Mouse (Mus musculus): ENCODE data around the gene Susd1.

DNA sequence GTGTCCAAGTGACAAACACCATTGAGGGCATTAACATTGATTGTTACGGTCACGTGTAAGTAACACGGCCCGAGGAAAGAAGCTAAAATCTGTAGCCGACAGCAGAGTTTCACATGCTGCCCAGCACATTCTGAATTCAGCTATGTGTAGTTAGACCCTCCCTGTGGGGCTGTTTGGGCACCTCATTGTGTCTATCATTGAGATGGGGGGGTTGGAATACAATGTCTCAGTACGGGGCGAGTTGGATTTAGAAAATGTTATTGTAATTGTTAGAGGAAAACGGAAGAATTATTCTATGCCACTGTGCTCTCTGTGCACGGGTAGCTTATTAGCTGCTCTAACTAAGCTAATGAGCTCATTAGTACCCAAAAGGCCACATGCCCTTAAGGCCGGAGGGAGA, 37.5 kb downstream of the Susd1 start:
- TF ChIP-seq POLR2A (IDR thresholded peaks at IDR 0.05; ENCODE audit: insufficient read depth, low read depth, low read length): no peak
- TF ChIP-seq CTCF (IDR thresholded peaks at IDR 0.05; ENCODE audit: insufficient read depth, low read depth, low read length): no peak
